Mouse (Mus musculus): ENCODE results near the gene Slf2. TPM values are rescaled to one million over a fixed set of nuclear protein-coding genes. Genes with fewer than 3 reads are reported as not detected.

Gene Slf2
- polyA plus RNA-seq, 1 experiment: 57.2 TPM

DNA sequence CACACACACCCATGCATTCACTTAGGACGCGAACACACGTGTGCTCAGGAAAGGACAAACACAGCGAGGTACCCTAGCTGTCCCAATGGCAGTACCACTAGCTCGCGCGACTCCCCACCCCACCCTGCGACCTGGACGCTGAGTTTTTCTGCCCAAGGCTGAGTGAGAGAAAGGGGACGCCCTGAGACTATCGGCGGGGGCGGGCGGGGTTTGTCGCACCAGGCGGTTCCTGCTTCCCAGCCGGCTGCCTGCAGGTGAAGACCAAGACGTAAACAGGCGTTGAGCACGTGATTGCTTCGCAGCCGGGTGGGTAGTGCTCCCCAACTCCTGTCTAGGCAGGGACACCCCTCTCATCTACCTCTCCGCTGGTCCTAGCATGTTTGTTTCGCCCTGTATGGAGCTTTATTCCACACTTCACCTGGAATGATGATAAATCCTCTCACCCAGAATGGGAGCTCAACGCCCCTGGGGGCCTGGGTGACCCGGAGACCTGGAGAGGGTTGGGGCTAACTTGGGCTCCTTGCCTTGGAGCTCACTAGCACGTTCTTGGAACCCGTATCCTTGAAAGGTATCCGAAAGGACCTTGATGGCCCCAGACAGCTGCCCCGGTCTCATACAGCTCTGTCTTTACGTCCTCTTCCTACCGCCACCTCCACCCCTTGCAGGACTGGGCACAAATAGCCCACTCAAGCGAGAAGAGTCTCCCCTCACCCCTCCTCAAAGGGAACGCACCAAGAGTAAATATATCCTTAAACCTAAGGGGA lies 84.7 kb downstream of the Slf2 start:
- H3K27me3 ChIP-seq (ENCODE audit: control insufficient read depth, insufficient read depth, low read length, poor library complexity, severe bottlenecking): no peaks in the 10 kb centered on the region
- no peaks in the 10 kb centered on the region for H3K9me3 ChIP-seq (replicated peaks; ENCODE audit: control insufficient read depth, insufficient read depth, low read length, poor library complexity, severe bottlenecking)
- peak overlapping the region; percentile 83 for H3K4me3 ChIP-seq (ENCODE audit: low read depth, low read length)
- H3K27ac ChIP-seq (ENCODE audit: insufficient read depth, low read length): peak overlapping the region; percentile 49
- peaks cover 7% of the 10 kb centered on the region for H3K4me1 ChIP-seq (ENCODE audit: control insufficient read depth, insufficient read depth, low read length)
- peak overlapping the region; percentile 86 for H3K9ac ChIP-seq (ENCODE audit: low read depth, poor library complexity, severe bottlenecking)
- TF ChIP-seq CTCF (IDR thresholded peaks at IDR 0.05; ENCODE audit: low read depth, low read length): no peak
- peak; percentile 80; the same call in 1 of the 2 replicates for TF ChIP-seq EP300 (IDR thresholded peaks at IDR 0.05; ENCODE audit: insufficient read depth, low read depth, low read length)
- H3K36me3 ChIP-seq (ENCODE audit: control insufficient read depth, insufficient read depth, low read length, poor library complexity, severe bottlenecking): peaks cover 13% of the 10 kb centered on the region

DNA sequence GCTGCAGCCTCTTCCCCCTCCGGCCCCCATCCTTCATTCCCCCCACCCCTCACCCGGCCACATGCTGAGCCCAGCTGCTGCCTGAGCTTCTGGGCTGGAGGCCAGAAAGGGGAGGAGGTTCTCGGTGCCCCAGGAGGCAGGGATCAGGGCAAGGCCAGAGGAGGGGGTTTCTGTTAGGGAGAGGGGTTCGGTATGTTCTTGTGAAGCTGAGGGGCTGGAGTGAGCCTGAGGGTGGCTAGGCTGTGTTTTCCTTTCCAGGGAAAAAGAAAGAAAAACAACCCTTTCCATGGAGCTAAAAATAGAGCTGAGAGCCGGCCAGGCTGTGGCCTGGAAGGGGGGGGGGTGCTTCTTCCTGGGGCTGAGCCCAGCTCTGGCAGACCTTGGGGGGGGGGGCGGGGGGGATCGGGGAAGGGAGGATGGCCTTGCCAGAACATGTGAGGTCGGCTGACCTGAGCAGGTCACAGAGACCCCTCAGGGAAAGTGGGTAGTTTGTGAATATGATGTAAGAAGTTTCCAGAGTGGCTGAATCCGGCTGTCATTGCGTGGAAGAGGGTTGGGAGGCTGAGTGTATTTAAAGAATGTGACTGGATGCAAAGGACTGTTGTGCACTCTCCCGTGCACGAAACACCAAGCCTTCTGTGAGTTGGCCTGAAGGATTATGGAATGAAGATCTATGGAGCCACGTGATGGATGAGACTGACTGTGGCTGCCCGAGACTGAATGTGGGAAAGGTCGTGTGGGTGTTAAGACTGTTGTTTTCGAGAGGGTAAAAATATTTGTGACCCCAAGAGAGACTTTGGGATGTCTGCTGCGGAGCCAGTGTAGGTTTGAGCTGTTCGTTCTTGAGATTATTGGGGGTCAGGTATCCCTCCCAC lies 85.6 kb downstream of the Slf2 start:
- no peaks in the 10 kb centered on the region for H3K9me3 ChIP-seq (replicated peaks; ENCODE audit: control insufficient read depth, insufficient read depth, low read length, poor library complexity, severe bottlenecking)
- peaks cover 7% of the 10 kb centered on the region for H3K4me1 ChIP-seq (ENCODE audit: control insufficient read depth, insufficient read depth, low read length)
- H3K4me3 ChIP-seq (ENCODE audit: low read depth, low read length): peak overlapping the region; percentile 83
- H3K9ac ChIP-seq (ENCODE audit: low read depth, poor library complexity, severe bottlenecking): peak overlapping the region; percentile 86
- TF ChIP-seq EP300 (IDR thresholded peaks at IDR 0.05; ENCODE audit: insufficient read depth, low read depth, low read length) (peak; percentile 74), CTCF (IDR thresholded peaks at IDR 0.05; ENCODE audit: low read depth, low read length) (no peak)
- H3K36me3 ChIP-seq (ENCODE audit: control insufficient read depth, insufficient read depth, low read length, poor library complexity, severe bottlenecking): peaks cover 6% of the 10 kb centered on the region; the same call in 1 of the 2 replicates
- peak overlapping the region; percentile 82 for H3K27ac ChIP-seq (ENCODE audit: insufficient read depth, low read length)
- no peaks in the 10 kb centered on the region for H3K27me3 ChIP-seq (ENCODE audit: control insufficient read depth, insufficient read depth, low read length, poor library complexity, severe bottlenecking)

DNA sequence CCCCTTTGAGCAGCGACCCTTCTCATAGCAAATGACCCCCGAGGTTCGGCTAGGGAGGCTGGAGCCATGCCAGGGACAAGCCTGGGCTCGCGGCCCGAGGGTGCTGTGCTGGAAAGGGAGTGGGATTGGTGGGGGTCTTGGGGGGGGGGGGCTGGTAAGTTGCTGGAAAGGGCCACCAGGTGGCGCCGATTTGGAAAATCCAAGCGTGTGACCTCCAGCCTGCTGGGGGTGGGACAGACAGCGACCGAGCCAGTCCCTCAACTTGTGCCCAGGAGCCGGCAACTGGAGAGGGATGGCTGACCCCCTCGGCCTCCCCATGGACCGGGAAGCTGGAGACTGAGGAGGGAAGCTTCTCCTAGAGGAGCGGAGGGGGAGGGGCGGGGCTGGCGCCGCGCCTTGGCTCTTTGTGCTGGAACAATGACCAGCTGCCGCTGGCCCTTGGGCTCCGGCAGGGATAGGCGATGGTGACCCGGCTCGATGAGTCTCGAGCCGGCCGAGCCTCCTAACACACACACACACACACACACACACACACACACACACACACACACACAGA lies 86.3 kb downstream of the Slf2 start:
- H3K4me3 ChIP-seq (ENCODE audit: low read depth, low read length): peak overlapping the region; percentile 75
- H3K27ac ChIP-seq (ENCODE audit: insufficient read depth, low read length): peak overlapping the region; percentile 82
- H3K36me3 ChIP-seq (ENCODE audit: control insufficient read depth, insufficient read depth, low read length, poor library complexity, severe bottlenecking): 0 out of 2 replicates have a peak, but pooled peaks cover 2% of the 10 kb centered on the region
- peaks cover 7% of the 10 kb centered on the region for H3K4me1 ChIP-seq (ENCODE audit: control insufficient read depth, insufficient read depth, low read length)
- TF ChIP-seq CTCF (IDR thresholded peaks at IDR 0.05; ENCODE audit: low read depth, low read length): peak; percentile 19
- no peak for TF ChIP-seq POLR2A (IDR thresholded peaks at IDR 0.05; ENCODE audit: insufficient read depth, low read length)
- H3K27me3 ChIP-seq (ENCODE audit: control insufficient read depth, insufficient read depth, low read length, poor library complexity, severe bottlenecking): no peaks in the 10 kb centered on the region
- H3K9ac ChIP-seq (ENCODE audit: low read depth, poor library complexity, severe bottlenecking): peak overlapping the region; percentile 86
- no peaks in the 10 kb centered on the region for H3K9me3 ChIP-seq (replicated peaks; ENCODE audit: control insufficient read depth, insufficient read depth, low read length, poor library complexity, severe bottlenecking)

DNA sequence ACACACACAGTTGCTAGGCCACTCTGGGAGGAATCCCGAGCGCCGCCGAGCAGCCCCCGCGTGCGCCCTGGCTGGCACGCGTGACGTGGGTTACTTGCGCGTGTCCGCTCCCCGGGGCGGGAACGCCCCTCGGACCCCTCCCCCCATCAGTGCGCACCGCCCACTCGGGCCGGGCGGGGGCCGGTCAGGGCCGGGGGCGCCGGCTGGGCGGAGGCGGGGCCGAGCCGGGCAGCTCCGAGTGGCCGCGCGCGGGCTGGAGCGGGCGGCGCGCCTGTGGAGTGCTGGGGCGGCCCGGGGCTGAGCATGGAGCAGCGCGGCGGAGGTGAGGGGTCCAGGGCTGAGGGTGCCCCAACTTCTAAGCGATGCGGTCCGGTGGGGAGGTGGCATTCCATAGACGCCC lies 87.0 kb downstream of the Slf2 start:
- Histone ChIP-seq H3K9me3 (replicated peaks; ENCODE audit: control insufficient read depth, insufficient read depth, low read length, poor library complexity, severe bottlenecking) (no peaks in the 10 kb centered on the region), H3K27me3 (ENCODE audit: control insufficient read depth, insufficient read depth, low read length, poor library complexity, severe bottlenecking) (no peaks in the 10 kb centered on the region), H3K4me3 (ENCODE audit: low read depth, low read length) (peak overlapping the region; percentile 75), H3K4me1 (ENCODE audit: control insufficient read depth, insufficient read depth, low read length) (peaks cover 5% of the 10 kb centered on the region), H3K27ac (ENCODE audit: insufficient read depth, low read length) (no peak overlapping the region), H3K9ac (ENCODE audit: low read depth, poor library complexity, severe bottlenecking) (peak overlapping the region; percentile 86), H3K36me3 (ENCODE audit: control insufficient read depth, insufficient read depth, low read length, poor library complexity, severe bottlenecking) (0 out of 2 replicates have a peak, but pooled peaks cover 2% of the 10 kb centered on the region)
- TF ChIP-seq CTCF (IDR thresholded peaks at IDR 0.05; ENCODE audit: low read depth, low read length) (no peak), EP300 (IDR thresholded peaks at IDR 0.05; ENCODE audit: insufficient read depth, low read depth, low read length) (no peak), POLR2A (IDR thresholded peaks at IDR 0.05; ENCODE audit: insufficient read depth, low read length) (no peak)

DNA sequence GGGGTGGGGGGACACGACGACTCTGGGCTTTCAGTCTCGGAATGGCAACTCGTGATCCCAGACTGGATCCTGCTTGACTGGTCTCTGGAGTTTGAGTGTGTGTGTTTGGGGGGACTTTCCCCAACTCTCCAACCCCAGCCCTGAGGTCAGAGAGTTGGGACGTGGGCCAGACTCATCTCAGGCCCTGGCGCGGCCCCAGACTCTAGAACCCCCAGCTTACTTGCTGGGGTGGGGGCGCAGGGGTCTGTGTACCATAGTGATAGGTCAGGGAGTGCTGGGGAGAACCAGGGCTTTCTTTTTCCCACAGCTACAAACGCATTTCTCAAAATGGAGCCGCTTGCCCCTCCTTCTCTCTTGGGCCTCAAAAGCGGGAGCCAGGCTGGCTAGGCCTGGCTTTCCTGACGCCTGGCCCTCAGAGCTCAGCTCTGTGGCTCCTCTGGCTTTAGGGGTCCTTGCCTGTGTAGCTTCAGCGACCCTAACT lies 87.4 kb downstream of the Slf2 start:
- Histone ChIP-seq H3K36me3 (ENCODE audit: control insufficient read depth, insufficient read depth, low read length, poor library complexity, severe bottlenecking) (0 out of 2 replicates have a peak, but pooled peaks cover 2% of the 10 kb centered on the region), H3K9me3 (replicated peaks; ENCODE audit: control insufficient read depth, insufficient read depth, low read length, poor library complexity, severe bottlenecking) (no peaks in the 10 kb centered on the region), H3K27ac (ENCODE audit: insufficient read depth, low read length) (no peak overlapping the region), H3K27me3 (ENCODE audit: control insufficient read depth, insufficient read depth, low read length, poor library complexity, severe bottlenecking) (no peaks in the 10 kb centered on the region), H3K4me1 (ENCODE audit: control insufficient read depth, insufficient read depth, low read length) (peaks cover 5% of the 10 kb centered on the region), H3K9ac (ENCODE audit: low read depth, poor library complexity, severe bottlenecking) (peak overlapping the region; percentile 86), H3K4me3 (ENCODE audit: low read depth, low read length) (peak overlapping the region; percentile 74)
- no peak for TF ChIP-seq CTCF (IDR thresholded peaks at IDR 0.05; ENCODE audit: low read depth, low read length)
- TF ChIP-seq EP300 (IDR thresholded peaks at IDR 0.05; ENCODE audit: insufficient read depth, low read depth, low read length): no peak
- TF ChIP-seq POLR2A (IDR thresholded peaks at IDR 0.05; ENCODE audit: insufficient read depth, low read length): no peak
